Mouse (Mus musculus) liver, embryonic 13.5 days (tissue): ENCODE measurements around the gene Glmn. TPM values are rescaled to one million over a fixed set of nuclear protein-coding genes. Genes with fewer than 3 reads are reported as not detected.

Source experiments
- ATAC-seq: fragments of 200-750 bp; cut with Nextera tagmentation; 2 replicates; pipeline ENCODE4 v1.8.0; 2017; ENCODE audit warnings: low read depth, mild to moderate bottlenecking, moderate number of reproducible peaks, moderate library complexity
- DNase-seq: peaks from one replicate; pipeline ENCODE4 v3.0.0; 2022
- H3K27ac ChIP-seq: fragments of 300-500 bp; sonication (generic); 2 replicates; pipeline ENCODE4 v1.5.1; 2015; ENCODE audit warnings: moderate library complexity, mild to moderate bottlenecking, inconsistent platforms
- H3K27me3 ChIP-seq: fragments of 300-500 bp; sonication (generic); 2 replicates; pipeline ENCODE4 v1.6.1; 2015; ENCODE audit warnings: mild to moderate bottlenecking, inconsistent platforms
- H3K36me3 ChIP-seq: fragments of 300-500 bp; sonication (generic); 2 replicates; pipeline ENCODE4 v1.6.1; 2015; ENCODE audit warnings: mild to moderate bottlenecking, inconsistent platforms
- H3K4me1 ChIP-seq: fragments of 300-500 bp; sonication (generic); replicated peaks from 2 replicates; pipeline ENCODE4 v1.6.1; 2015; ENCODE audit warnings: inconsistent platforms
- H3K4me2 ChIP-seq: fragments of 300-500 bp; sonication (generic); 2 replicates; pipeline ENCODE4 v1.6.1; 2015; ENCODE audit warnings: inconsistent platforms, mild to moderate bottlenecking, moderate library complexity
- H3K4me3 ChIP-seq: fragments of 300-500 bp; sonication (generic); replicated peaks from 2 replicates; pipeline ENCODE4 v1.5.1; 2015; ENCODE audit warnings: mild to moderate bottlenecking, inconsistent platforms
- H3K9ac ChIP-seq: fragments of 300-500 bp; sonication (generic); 2 replicates; pipeline ENCODE4 v1.6.1; 2015; ENCODE audit warnings: mild to moderate bottlenecking, inconsistent platforms
- H3K9me3 ChIP-seq: fragments of 300-500 bp; sonication (generic); replicated peaks from 2 replicates; pipeline ENCODE4 v1.6.1; 2016; ENCODE audit warnings: inconsistent platforms
- WGBS: fragments of 180-500 bp; shearing (Covaris S2); methylation state at CpG from one replicate; pipeline ENCODE4 v1.1.7; 2015; ENCODE audit not compliant: insufficient replicate concordance; 5-methylcytosine and 5-hydroxymethylcytosine counted together
- polyA plus RNA-seq: library from polyadenylated mRNA; unstranded; fragments of >200 nt; fragmentation: Nextera tagmentation; extraction: Ambion mirVana; gene quantifications from 2 replicates; pipeline ENCODE4 v1.2.1, GENCODE M21; 2015

Glmn gene
- polyA plus RNA-seq: 9.5 and 11.3 TPM in 2 replicates

- DNase-seq (peak; percentile 79), ATAC-seq (peak; percentile 95)
- Histone ChIP-seq H3K9me3 (no peaks in the 10 kb centered on the region), H3K27ac (peak within 1 kb of the TSS; percentile 76), H3K4me2 (peak within 1 kb of the TSS; percentile 84), H3K27me3 (no peaks in the 10 kb centered on the region), H3K36me3 (peaks cover 13% of the 10 kb centered on the region), H3K4me1 (peaks cover 16% of the 10 kb centered on the region), H3K4me3 (peak within 1 kb of the TSS; percentile 73), H3K9ac (peak within 1 kb of the TSS; percentile 81)
- WGBS: under 1% methylated on average over 52 of the region's 64 CpGs
These were observed at the start of gene Glmn, which contains the start of gene Rpap2 for GRCm38 (mm10) chr5:107597301-107598077. Glmn (minus strand) TSS chr5:107597888. Rpap2 (plus strand) TSS chr5:107597373.

DNA sequence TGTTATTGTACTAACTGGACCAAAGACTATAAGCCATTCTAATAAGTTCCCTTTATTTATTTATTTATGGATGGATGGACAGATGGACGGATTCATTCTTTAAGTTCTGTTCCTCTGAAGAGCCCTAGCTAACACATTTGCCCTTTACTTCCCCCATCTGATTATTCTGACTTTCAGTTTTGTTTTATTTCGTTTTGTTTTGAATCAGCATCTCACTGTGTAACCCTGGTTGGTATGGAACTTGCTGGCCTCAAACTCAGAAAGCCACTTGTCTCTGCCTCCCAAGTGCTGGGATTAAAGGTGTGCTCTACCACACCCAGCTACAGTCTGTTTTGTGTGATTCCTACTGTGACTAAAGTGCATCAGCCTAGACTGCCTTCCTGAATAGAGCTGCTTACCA lies 48.2 kb upstream of the Glmn start:
- WGBS: 61% methylated on average over 2 of the region's 2 CpGs
- H3K27me3 ChIP-seq: no peaks in the 10 kb centered on the region
- peaks cover 32% of the 10 kb centered on the region for H3K4me1 ChIP-seq
- no peak overlapping the region for H3K9ac ChIP-seq
- no peak overlapping the region for H3K4me3 ChIP-seq
- H3K36me3 ChIP-seq: no peaks in the 10 kb centered on the region
- ATAC-seq: no peak
- no peak overlapping the region for H3K4me2 ChIP-seq
- no peak for DNase-seq
- H3K27ac ChIP-seq: no peak overlapping the region
- no peaks in the 10 kb centered on the region for H3K9me3 ChIP-seq

- 37% methylated on average over 2 of the region's 2 CpGs for whole genome bisulfite sequencing
- H3K9me3 ChIP-seq: no peaks in the 10 kb centered on the region
- peak; percentile 85 for ATAC-seq
These were observed 46.9 kb upstream of the Glmn start for GRCm38 (mm10) chr5:107644595-107644994.

DNA sequence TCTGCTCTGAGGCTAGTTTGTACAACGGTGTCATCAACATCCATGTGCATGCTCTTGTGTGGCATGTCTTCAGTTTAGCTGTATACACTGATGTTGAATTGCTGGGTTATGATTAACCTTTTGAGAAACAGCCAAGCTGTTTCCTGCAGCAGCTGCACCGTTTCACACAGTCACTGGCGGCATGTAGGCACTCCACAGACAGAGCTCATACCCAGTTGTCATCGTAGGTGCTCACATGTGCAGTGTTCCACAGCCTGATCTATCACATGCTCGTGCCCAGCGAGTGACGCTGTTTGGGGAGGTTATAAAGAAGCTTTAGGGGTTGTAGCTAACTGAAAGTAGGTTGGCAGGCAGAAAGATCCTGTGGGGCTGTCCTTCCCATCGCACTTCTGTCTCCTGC lies 40.7 kb upstream of the Glmn start:
- WGBS: 79% methylated on average over 8 of the region's 8 CpGs
- Histone ChIP-seq H3K9ac (no peak overlapping the region), H3K4me3 (no peak overlapping the region), H3K27ac (no peak overlapping the region), H3K4me1 (no peaks in the 10 kb centered on the region), H3K27me3 (no peaks in the 10 kb centered on the region), H3K36me3 (peaks cover 6% of the 10 kb centered on the region), H3K9me3 (no peaks in the 10 kb centered on the region), H3K4me2 (no peak overlapping the region)
- ATAC-seq: no peak
- DNase-seq: no peak

More at GRCm38 (mm10) chr5:107644595-107644994, 46.9 kb upstream of the Glmn start:
- Histone ChIP-seq H3K4me1 (peaks cover 24% of the 10 kb centered on the region), H3K9ac (no peak overlapping the region), H3K4me2 (no peak overlapping the region), H3K36me3 (no peaks in the 10 kb centered on the region), H3K27ac (no peak overlapping the region), H3K27me3 (no peaks in the 10 kb centered on the region), H3K4me3 (no peak overlapping the region)
- peak; percentile 14 for DNase-seq

DNA sequence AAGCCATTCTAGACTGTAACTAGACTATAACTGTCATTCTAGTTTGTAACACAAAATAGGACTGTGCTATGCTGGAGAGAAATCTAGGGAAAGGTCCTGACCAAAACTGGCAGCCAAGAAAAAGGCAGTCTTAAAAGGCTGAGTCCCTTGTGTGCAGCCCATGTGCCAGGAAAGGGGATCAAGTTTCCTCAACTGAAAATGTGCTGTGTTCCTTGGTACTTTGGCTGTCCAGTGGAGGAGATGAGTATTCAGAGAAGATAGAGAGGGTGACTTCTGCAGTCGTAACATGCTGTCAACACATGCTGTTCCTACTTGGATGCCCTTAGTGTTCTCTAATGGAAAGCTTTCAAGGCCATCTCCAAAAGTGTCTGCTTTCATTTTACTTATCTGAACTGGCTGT lies 39.4 kb upstream of the Glmn start:
- DNase-seq (no peak), ATAC-seq (no peak)
- no peaks in the 10 kb centered on the region for H3K4me1 ChIP-seq
- H3K4me3 ChIP-seq: no peak overlapping the region
- H3K27me3 ChIP-seq: no peaks in the 10 kb centered on the region
- no peak overlapping the region for H3K27ac ChIP-seq
- H3K9ac ChIP-seq: no peak overlapping the region
- WGBS: 72% methylated on average over 1 of the region's 1 CpGs
- no peak overlapping the region for H3K4me2 ChIP-seq
- H3K36me3 ChIP-seq: peaks cover 6% of the 10 kb centered on the region
- H3K9me3 ChIP-seq: no peaks in the 10 kb centered on the region

DNA sequence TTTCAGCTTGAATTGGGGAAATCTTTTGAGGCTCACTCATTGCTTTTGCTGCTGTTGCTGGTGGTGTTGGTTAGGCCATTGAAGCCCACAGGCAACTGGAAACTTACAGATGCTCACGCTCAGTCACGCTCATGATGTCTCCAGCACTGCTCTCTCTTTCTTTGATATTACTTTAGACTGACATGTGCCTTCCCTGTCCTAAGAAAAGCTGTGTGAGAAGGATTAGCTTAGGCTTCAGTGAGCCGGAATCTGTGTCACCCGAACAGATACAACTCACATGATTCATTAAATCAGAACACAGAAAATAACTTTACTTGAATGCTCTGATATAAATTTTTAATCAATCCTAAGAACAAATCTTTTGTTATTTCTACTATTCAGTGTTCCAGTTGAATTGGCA lies 36.0 kb upstream of the Glmn start:
- Histone ChIP-seq H3K4me3 (no peak overlapping the region), H3K9me3 (no peaks in the 10 kb centered on the region), H3K27ac (no peak overlapping the region), H3K36me3 (peaks cover 21% of the 10 kb centered on the region), H3K27me3 (no peaks in the 10 kb centered on the region), H3K4me2 (no peak overlapping the region), H3K9ac (no peak overlapping the region), H3K4me1 (no peaks in the 10 kb centered on the region)
- ATAC-seq (no peak), DNase-seq (no peak)
- WGBS: 80% methylated on average over 4 of the region's 4 CpGs

GRCm38 (mm10) chr5:107621327-107621726 lies 23.6 kb upstream of the Glmn start:
- WGBS: 48% methylated on average over 3 of the region's 3 CpGs
- H3K4me2 ChIP-seq: no peak overlapping the region
- no peak overlapping the region for H3K4me3 ChIP-seq
- peaks cover 7% of the 10 kb centered on the region for H3K36me3 ChIP-seq
- DNase-seq (no peak), ATAC-seq (peak; percentile 74; the same call in 1 of the 2 replicates)
- H3K27ac ChIP-seq: 0 out of 2 replicates have a peak overlapping the region, but pooled peaks have one; percentile 35
- no peak overlapping the region for H3K9ac ChIP-seq
- H3K4me1 ChIP-seq: peaks cover 4% of the 10 kb centered on the region; the same call in 1 of the 2 replicates
- no peaks in the 10 kb centered on the region for H3K9me3 ChIP-seq
- no peaks in the 10 kb centered on the region for H3K27me3 ChIP-seq

DNA sequence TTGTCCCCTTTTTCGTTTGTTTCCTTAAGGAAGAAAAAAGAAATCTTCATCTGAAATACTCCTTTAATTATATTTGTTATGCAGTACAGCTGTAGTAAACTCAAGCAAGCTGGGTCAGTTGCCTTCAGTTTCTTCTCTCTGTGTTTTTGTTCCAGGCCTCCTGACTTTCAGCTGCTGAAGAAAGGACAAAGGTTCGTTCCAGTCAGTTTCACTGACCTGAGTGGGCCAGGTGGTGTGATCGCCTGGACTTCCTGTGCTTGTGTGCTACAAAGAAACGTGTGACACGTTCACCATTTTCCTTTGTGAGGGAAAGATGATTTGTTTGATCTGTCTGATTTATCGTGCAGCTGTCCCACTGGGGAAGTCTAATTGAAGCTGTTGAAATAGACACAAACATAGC lies 20.3 kb upstream of the Glmn start:
- H3K36me3 ChIP-seq: peaks cover 9% of the 10 kb centered on the region; the same call in 1 of the 2 replicates
- H3K27ac ChIP-seq: no peak overlapping the region
- H3K27me3 ChIP-seq: no peaks in the 10 kb centered on the region
- no peaks in the 10 kb centered on the region for H3K9me3 ChIP-seq
- ATAC-seq: no peak
- no peak overlapping the region for H3K9ac ChIP-seq
- H3K4me1 ChIP-seq: peaks cover 8% of the 10 kb centered on the region; the same call in 1 of the 2 replicates
- H3K4me3 ChIP-seq: no peak overlapping the region
- no peak for DNase-seq
- no peak overlapping the region for H3K4me2 ChIP-seq
- 78% methylated on average over 6 of the region's 6 CpGs for WGBS

DNA sequence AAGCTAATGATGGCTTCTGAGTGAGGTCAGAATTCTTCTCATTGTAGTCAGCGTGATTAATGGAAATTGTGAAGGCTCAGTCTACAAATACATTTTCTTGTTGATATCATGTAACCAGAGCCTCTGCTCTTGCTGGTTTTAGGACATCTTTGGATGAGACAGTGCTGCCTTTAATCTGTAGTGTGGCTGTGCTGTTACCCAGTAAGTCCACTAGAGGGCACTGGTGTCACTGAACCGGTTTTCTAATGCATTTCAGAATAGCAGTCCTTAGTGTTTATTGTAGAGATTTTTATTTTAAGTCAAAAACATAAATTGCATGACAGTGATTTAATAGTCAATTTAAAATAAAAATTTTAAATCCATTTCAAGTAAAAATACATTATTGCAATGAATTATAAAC lies 13.5 kb upstream of the Glmn start:
- no peak overlapping the region for H3K9ac ChIP-seq
- peaks cover 17% of the 10 kb centered on the region for H3K36me3 ChIP-seq
- no peaks in the 10 kb centered on the region for H3K27me3 ChIP-seq
- ATAC-seq (no peak), DNase-seq (peak; percentile 41)
- no peak overlapping the region for H3K4me3 ChIP-seq
- H3K4me2 ChIP-seq: no peak overlapping the region
- peaks cover 4% of the 10 kb centered on the region; the same call in 1 of the 2 replicates for H3K4me1 ChIP-seq
- no peaks in the 10 kb centered on the region for H3K9me3 ChIP-seq
- WGBS: 0% methylated on average over 2 of the region's 2 CpGs
- H3K27ac ChIP-seq: no peak overlapping the region

DNA sequence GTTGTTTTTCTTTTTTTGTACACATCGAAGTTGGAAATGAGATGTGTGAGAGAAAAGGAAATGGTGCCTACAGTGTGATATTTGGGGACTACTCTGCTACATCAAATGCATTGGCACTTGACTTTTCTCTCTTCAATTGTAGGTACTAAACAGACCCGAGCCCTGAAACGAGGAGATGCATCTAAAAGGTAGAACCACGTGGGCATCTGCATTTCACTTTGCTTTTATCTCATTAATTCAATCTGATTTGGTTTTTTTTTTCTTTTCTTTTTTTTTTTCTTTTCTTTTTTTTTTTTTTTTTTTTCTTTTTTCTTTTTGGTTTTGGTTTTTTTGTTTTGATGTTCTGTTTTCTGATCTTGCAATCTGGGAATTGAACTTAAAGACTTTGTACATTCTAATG lies 692 bp upstream of the Glmn start:
- Histone ChIP-seq H3K36me3 (peaks cover 18% of the 10 kb centered on the region), H3K4me3 (peak overlapping the region; percentile 73), H3K9me3 (no peaks in the 10 kb centered on the region), H3K9ac (peak overlapping the region; percentile 81), H3K4me2 (peak overlapping the region; percentile 84), H3K4me1 (peaks cover 16% of the 10 kb centered on the region), H3K27me3 (no peaks in the 10 kb centered on the region), H3K27ac (peak overlapping the region; percentile 76; the same call in 1 of the 2 replicates)
- WGBS: 17% methylated on average over 4 of the region's 4 CpGs
- ATAC-seq (no peak), DNase-seq (no peak)

GRCm38 (mm10) chr5:107569148-107569547 lies 28.5 kb downstream of the Glmn start:
- Histone ChIP-seq H3K4me3 (no peak overlapping the region), H3K4me1 (no peaks in the 10 kb centered on the region), H3K27ac (no peak overlapping the region), H3K9me3 (no peaks in the 10 kb centered on the region), H3K36me3 (peaks cover 51% of the 10 kb centered on the region), H3K9ac (no peak overlapping the region), H3K4me2 (no peak overlapping the region), H3K27me3 (no peaks in the 10 kb centered on the region)
- DNase-seq: no peak
- no peak for ATAC-seq
- WGBS: 87% methylated on average over 9 of the region's 9 CpGs

GRCm38 (mm10) chr5:107556969-107557368 lies 40.7 kb downstream of the Glmn start:
- Histone ChIP-seq H3K36me3 (peaks cover 9% of the 10 kb centered on the region), H3K9me3 (no peaks in the 10 kb centered on the region), H3K9ac (no peak overlapping the region), H3K4me3 (no peak overlapping the region), H3K4me2 (no peak overlapping the region), H3K27me3 (no peaks in the 10 kb centered on the region), H3K4me1 (peaks cover 3% of the 10 kb centered on the region; the same call in 1 of the 2 replicates), H3K27ac (no peak overlapping the region)
- peak; percentile 81 for ATAC-seq
- 53% methylated on average over 3 of the region's 3 CpGs for WGBS
- no peak for DNase-seq
